Mouse (Mus musculus): ENCODE data around the gene Tbc1d25. TPM values are rescaled to one million over a fixed set of nuclear protein-coding genes. Genes with fewer than 3 reads are reported as not detected.

Gene Tbc1d25
- total RNA-seq, 1 experiment: 10.5 TPM

DNA sequence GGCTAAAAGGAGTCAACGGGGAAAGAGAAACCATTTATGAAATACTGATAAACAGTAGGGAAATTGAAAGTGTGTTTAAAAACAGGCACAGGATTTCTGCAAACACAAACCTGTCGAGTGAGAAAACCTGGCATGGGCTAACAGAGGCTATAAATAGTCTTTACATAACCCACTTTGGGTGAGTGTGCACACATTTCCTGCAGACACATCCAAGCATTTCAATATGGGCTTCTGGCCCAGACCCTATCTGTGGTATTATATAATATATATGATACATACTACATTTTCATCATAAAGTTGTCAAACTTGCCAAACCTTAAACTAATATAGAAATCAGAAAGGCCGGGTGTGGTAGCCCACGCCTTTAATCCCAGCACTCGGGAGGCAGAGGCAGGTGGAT lies 12.9 kb downstream of the Tbc1d25 start:
- DNase-seq (ENCODE audit: low read depth, low spot score): no peak
- Histone ChIP-seq H3K9me3 (ENCODE audit: control insufficient read depth, insufficient read depth, low read depth, low read length) (no peaks in the 10 kb centered on the region), H3K27ac (ENCODE audit: insufficient read depth, low read depth, low read length, poor library complexity, severe bottlenecking) (no peak overlapping the region), H3K36me3 (ENCODE audit: control insufficient read depth, insufficient read depth, low read length, poor library complexity, severe bottlenecking) (peaks cover 4% of the 10 kb centered on the region; the same call in 1 of the 2 replicates), H3K9ac (ENCODE audit: insufficient read depth, low read depth, low read length, poor library complexity, severe bottlenecking) (no peak overlapping the region), H3K4me1 (ENCODE audit: control insufficient read depth in 2 of 2, insufficient read depth in 2 of 2, low read length in 2 of 2, poor library complexity in 1 of 2) (peaks cover 0 to 2% of the 10 kb centered on the region in 2 experiments; a peak in 2 of 4 replicates), H3K4me3 (ENCODE audit: insufficient read depth in 1 of 2, low read depth in 1 of 2, low read length in 2 of 2, poor library complexity in 1 of 2, severe bottlenecking in 1 of 2) (no peak overlapping the region)
- in situ Hi-C loops (cut with MboI; ENCODE audit: low sequenced_read_pairs in 2 of 2, unreplicated experiment in 2 of 2): no loop called here
- TF ChIP-seq ZNF384 (IDR thresholded peaks at IDR 0.05; ENCODE audit: low read depth, low read length) (no peak), ZC3H11A (IDR thresholded peaks at IDR 0.05; ENCODE audit: borderline replicate concordance, low read depth, low read length) (no peak), HCFC1 (IDR thresholded peaks at IDR 0.05; ENCODE audit: borderline replicate concordance, insufficient read depth, low read length) (no peak), MAFK (IDR thresholded peaks at IDR 0.05; ENCODE audit: insufficient read depth, low read depth, low read length) (no peak)

DNA sequence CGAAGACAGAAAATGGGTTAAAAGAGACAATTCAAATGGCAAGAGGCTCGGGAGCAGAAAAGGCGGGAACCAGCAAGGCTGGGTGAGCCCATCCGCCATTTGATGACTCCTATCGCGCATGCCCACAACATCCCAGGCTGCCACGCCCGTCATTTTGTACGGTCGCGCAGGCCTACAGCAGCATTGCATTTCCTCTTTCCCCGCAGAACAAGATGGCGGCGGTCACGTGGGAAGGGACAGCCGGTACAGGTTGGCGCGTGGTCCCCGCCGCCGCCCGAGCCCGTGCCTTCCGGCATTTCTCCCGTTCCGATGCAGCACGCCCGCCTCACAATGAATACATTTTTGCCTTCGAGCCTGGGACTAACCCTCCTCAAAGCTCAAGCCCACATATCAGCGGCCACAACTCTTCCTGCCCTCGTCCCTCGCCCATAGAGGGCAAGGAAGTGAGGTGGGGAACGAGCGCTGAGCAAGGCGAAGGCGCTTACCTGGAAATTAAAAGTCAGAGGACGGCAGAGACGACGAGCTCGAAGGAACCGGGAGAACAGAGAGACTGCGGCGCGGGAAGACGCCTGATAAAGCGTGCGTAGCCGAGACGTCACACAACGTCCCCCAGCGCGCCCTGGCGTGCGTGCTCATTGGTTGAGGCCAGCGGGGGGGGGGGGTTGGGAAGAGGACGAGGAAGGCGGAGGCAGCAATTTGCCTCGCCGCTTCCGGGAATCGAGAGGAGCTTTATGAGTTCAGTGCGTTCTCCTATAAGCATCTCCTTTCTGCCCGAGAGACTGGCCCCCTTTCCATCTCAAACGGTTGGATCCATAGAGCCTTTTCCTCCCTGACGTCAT lies 30.6 kb downstream of the Tbc1d25 start, which contains the start of gene Rbm3:
Gene Rbm3 (minus strand): TSS at position 728 of the 839 bp plus-strand sequence.
- peaks cover 36% of the 10 kb centered on the region for H3K36me3 ChIP-seq (ENCODE audit: control insufficient read depth, insufficient read depth, low read length, poor library complexity, severe bottlenecking)
- in situ Hi-C loops (cut with MboI; ENCODE audit: low sequenced_read_pairs in 2 of 2, unreplicated experiment in 2 of 2): no loop called here
- no peaks in the 10 kb centered on the region for H3K9me3 ChIP-seq (ENCODE audit: control insufficient read depth, insufficient read depth, low read depth, low read length)
- H3K9ac ChIP-seq (ENCODE audit: insufficient read depth, low read depth, low read length, poor library complexity, severe bottlenecking): peak within 1 kb of the TSS; percentile 100
- DNase-seq (ENCODE audit: low read depth, low spot score): peak; percentile 58
- H3K27ac ChIP-seq (ENCODE audit: insufficient read depth, low read depth, low read length, poor library complexity, severe bottlenecking): peak within 1 kb of the TSS; percentile 99
- peak; percentile 57; the same call in 1 of the 2 replicates for TF ChIP-seq HCFC1 (IDR thresholded peaks at IDR 0.05; ENCODE audit: borderline replicate concordance, insufficient read depth, low read length)
- no peak for TF ChIP-seq CHD2 (IDR thresholded peaks at IDR 0.05; ENCODE audit: low read depth, low read length)
- H3K4me3 ChIP-seq (ENCODE audit: insufficient read depth in 1 of 2, low read depth in 1 of 2, low read length in 2 of 2, poor library complexity in 1 of 2, severe bottlenecking in 1 of 2): peak within 1 kb of the TSS; percentile 75 to 93
- peaks cover 0 to 2% of the 10 kb centered on the region in 2 experiments; a peak in 1 of 4 replicates for H3K4me1 ChIP-seq (ENCODE audit: control insufficient read depth in 2 of 2, insufficient read depth in 2 of 2, low read length in 2 of 2, poor library complexity in 1 of 2)

DNA sequence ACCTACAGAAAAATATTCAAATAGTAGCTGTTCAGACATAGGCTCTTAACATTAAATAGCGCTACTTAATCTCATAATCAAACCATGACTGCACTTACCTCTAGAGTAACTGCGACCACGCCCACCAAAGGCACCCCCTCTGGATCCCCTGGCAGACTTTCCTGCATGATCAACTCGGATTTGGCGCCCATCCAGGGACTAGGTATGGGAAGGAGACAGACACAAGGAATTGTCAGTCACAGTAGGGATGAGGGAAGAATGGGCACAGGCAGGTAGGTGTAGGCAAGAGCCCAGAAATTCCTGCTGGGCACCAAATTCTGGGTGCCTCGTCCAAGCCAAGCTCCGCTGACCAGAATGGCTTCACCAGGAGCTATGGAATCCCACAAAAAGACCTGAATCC lies 32.2 kb downstream of the Tbc1d25 start:
- H3K9ac ChIP-seq (ENCODE audit: insufficient read depth, low read depth, low read length, poor library complexity, severe bottlenecking): peak overlapping the region; percentile 100
- TF ChIP-seq MAFK (IDR thresholded peaks at IDR 0.05; ENCODE audit: insufficient read depth, low read depth, low read length) (no peak), HCFC1 (IDR thresholded peaks at IDR 0.05; ENCODE audit: borderline replicate concordance, insufficient read depth, low read length) (no peak), ZNF384 (IDR thresholded peaks at IDR 0.05; ENCODE audit: low read depth, low read length) (no peak), ZC3H11A (IDR thresholded peaks at IDR 0.05; ENCODE audit: borderline replicate concordance, low read depth, low read length) (no peak), CHD2 (IDR thresholded peaks at IDR 0.05; ENCODE audit: low read depth, low read length) (no peak)
- H3K9me3 ChIP-seq (ENCODE audit: control insufficient read depth, insufficient read depth, low read depth, low read length): no peaks in the 10 kb centered on the region
- in situ Hi-C loops (cut with MboI; ENCODE audit: low sequenced_read_pairs in 2 of 2, unreplicated experiment in 2 of 2): no loop called here
- H3K36me3 ChIP-seq (ENCODE audit: control insufficient read depth, insufficient read depth, low read length, poor library complexity, severe bottlenecking): peaks cover 36% of the 10 kb centered on the region
- peak overlapping the region; percentile 75 to 93 for H3K4me3 ChIP-seq (ENCODE audit: insufficient read depth in 1 of 2, low read depth in 1 of 2, low read length in 2 of 2, poor library complexity in 1 of 2, severe bottlenecking in 1 of 2)
- peaks cover 0 to 2% of the 10 kb centered on the region in 2 experiments; a peak in 1 of 4 replicates for H3K4me1 ChIP-seq (ENCODE audit: control insufficient read depth in 2 of 2, insufficient read depth in 2 of 2, low read length in 2 of 2, poor library complexity in 1 of 2)
- no peak for DNase-seq (ENCODE audit: low read depth, low spot score)
- H3K27ac ChIP-seq (ENCODE audit: insufficient read depth, low read depth, low read length, poor library complexity, severe bottlenecking): peak overlapping the region; percentile 99; the same call in 1 of the 2 replicates

DNA sequence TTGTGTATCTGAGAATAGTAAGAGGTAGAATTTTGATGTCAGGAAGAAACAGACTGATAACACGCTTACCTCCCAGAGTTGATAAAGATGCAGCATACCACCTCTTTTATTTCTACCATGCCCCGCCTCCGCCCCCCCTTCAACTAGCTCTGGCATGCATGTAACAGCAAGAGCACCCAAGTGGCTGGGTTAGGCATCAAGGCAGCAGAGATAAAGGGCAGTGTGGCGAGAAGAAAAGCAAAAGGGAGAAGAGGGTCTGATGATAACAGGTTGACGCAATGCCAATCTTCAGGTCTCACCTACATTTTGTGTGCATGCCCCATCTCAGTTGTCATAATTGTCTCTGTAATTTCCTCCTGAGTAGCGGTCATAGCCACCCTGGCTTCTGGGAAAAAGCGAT lies 33.0 kb downstream of the Tbc1d25 start:
- Histone ChIP-seq H3K4me1 (ENCODE audit: control insufficient read depth in 2 of 2, insufficient read depth in 2 of 2, low read length in 2 of 2, poor library complexity in 1 of 2) (peaks cover 0 to 2% of the 10 kb centered on the region in 2 experiments; a peak in 1 of 4 replicates), H3K4me3 (ENCODE audit: insufficient read depth in 1 of 2, low read depth in 1 of 2, low read length in 2 of 2, poor library complexity in 1 of 2, severe bottlenecking in 1 of 2) (peak overlapping the region in 1 of 2 experiments; percentile 19; a peak in 1 of 4 replicates), H3K9ac (ENCODE audit: insufficient read depth, low read depth, low read length, poor library complexity, severe bottlenecking) (no peak overlapping the region), H3K27ac (ENCODE audit: insufficient read depth, low read depth, low read length, poor library complexity, severe bottlenecking) (no peak overlapping the region), H3K9me3 (ENCODE audit: control insufficient read depth, insufficient read depth, low read depth, low read length) (no peaks in the 10 kb centered on the region), H3K36me3 (ENCODE audit: control insufficient read depth, insufficient read depth, low read length, poor library complexity, severe bottlenecking) (peaks cover 36% of the 10 kb centered on the region)
- DNase-seq (ENCODE audit: low read depth, low spot score): no peak
- TF ChIP-seq MAFK (IDR thresholded peaks at IDR 0.05; ENCODE audit: insufficient read depth, low read depth, low read length) (no peak), ZNF384 (IDR thresholded peaks at IDR 0.05; ENCODE audit: low read depth, low read length) (no peak), CHD2 (IDR thresholded peaks at IDR 0.05; ENCODE audit: low read depth, low read length) (no peak), ZC3H11A (IDR thresholded peaks at IDR 0.05; ENCODE audit: borderline replicate concordance, low read depth, low read length) (no peak), HCFC1 (IDR thresholded peaks at IDR 0.05; ENCODE audit: borderline replicate concordance, insufficient read depth, low read length) (no peak)
- in situ Hi-C loops (cut with MboI; ENCODE audit: low sequenced_read_pairs in 2 of 2, unreplicated experiment in 2 of 2): no loop called here
